Mouse (Mus musculus) kidney, adult 18-20 months (tissue): ENCODE results near the gene Rnf128.
"Not testable (repeated sequence)": the region's sequence is repeated elsewhere in the genome, so short reads cannot be mapped to it uniquely, and the experiment has no call there.

ENCODE experiments used
- DNase-seq: peaks from one replicate; pipeline ENCODE4 v3.0.0; 2021

Gene Rnf128

GRCm38 (mm10) chrX:139562925-139563461 is at the start of gene Rnf128:
Gene Rnf128, plus strand, starts transcription at chrX:139563316.
- DNase-seq = peak; percentile 8

GRCm38 (mm10) chrX:139516156-139516555 is 47.0 kb upstream of the Rnf128 start:
- DNase-seq = no peak

DNA sequence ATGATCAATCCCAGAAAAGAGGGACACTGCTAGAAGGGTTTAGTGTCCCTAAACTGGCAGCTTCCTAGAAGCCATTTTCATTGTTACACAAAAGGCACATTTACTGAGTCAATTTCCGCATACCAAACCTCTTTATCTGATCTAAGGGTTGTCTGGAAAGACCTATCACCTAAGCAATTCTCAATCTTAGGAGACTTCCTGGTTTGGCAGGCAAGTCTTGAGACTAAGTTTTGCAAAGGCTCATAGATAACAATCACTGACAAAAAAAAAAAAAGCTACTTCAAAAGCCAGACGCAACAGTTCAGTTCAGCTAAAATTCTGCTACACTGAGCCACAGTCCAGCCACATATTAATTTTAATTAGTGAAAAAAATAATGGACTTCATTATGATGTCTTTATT is 43.9 kb upstream of the Rnf128 start:
- DNase-seq = no peak

DNA sequence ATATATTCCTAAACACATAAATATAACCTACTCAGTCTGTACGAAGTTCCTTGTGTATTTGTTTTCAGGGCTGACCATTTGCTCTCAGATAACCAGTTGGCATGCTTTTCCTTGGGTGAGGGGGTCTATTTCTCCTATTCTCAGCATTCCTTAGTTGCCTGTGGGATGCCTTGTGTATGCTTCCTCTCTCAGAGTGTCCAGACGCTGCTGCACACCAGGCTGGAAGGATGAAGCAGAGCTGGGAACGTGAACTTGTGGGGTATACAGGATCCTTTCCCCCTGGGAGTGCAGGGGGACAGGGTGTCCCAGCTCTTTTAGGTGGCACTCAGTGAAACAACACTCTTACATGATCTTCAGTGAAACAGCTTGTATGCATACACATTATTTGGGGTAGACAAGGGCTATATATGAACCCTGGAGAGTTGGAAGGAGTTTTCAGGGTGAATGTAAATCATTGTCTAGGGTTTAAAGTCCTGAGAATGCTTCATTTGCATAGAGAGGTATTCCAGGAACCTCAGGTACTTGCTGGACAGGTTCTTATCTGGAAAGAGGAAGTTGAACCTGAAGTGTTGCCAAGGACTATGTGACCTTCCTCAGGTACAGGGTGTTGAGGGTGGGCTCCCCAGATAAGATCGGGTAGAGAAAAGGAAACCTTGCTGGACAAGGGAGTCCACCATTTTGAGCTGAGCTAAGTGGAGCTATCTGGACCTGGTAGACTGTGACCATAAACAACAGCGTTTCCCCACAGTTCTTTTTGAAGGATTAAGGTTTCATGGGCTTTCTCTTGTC is 38.6 kb upstream of the Rnf128 start:
- peak; percentile 36 for DNase-seq

DNA sequence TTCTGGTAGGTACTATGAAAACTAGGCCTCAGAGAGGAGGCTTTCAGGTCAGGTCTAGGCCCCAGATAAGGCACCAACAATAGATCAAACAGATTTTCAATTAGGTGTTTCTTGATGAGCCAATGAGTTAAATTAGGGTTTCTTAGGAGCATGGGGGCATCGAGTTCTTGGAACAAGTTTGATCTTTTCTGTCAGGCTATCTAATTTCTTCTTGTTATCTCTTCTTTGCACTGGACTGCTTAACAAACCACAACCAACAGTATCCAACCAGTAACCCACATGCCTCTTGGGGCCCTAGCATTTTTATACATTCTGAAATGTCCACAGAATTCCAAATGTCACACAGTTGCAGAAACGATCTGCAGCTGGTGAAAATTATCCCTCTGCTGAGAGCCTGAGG is 37.4 kb upstream of the Rnf128 start:
- DNase-seq = no peak

DNA sequence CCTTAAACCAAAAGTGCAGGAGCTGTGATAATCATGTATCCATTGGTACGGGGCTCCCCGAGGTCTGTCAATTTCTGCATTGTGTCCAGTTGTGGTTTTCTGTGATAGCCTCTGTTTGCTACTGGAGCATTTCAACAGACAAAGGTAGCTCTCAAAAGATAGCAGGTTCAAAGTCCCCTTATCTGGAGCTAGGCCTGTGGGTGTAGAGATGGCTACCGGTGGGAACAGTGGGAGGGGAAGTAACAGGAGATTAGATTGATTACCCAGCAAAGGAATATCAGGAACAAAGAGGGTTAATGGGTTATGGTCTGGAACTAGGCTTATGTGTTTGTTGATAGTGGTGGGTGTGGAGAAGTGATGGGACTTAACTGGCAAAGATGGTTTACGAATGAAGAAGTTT is 36.1 kb upstream of the Rnf128 start:
- DNase-seq = no peak

DNA sequence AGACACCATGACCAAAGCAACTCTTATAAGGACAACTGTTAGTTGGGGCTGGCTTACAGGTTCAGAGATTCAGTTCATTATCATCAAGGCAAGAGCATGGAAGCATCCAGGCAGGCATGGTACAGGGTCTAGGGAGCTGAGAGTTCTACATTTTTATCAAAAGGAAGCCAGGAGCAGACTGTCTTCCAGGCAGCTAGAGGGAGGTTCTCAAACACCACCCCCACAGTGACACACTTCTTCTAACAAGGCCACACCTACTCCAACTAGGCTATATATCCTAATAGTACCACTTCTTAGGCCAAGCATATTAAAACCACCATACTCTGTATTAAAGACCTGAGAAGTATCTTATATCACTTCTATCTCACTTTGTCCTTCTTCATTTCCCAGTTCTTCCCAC is 33.4 kb upstream of the Rnf128 start:
- DNase-seq = no peak

DNA sequence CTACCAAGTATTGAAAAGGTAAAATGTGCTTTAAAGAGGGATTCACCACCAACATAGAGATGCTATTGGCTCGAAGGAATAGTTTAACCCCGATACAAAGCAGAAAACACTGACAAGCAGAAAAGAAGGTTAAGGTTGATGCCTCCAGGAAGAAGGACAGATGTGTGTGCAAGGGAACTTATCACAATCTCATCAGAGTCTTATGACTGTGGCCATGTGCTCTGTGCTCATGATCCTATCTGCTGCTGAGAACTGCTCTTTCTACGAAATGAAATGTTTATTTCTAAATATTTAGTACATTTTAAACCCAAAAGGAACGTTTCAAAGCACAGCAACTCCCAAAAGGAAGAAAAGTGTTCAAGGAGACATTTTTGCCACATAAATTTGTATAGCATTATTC is 30.8 kb upstream of the Rnf128 start:
- DNase-seq = no peak

DNA sequence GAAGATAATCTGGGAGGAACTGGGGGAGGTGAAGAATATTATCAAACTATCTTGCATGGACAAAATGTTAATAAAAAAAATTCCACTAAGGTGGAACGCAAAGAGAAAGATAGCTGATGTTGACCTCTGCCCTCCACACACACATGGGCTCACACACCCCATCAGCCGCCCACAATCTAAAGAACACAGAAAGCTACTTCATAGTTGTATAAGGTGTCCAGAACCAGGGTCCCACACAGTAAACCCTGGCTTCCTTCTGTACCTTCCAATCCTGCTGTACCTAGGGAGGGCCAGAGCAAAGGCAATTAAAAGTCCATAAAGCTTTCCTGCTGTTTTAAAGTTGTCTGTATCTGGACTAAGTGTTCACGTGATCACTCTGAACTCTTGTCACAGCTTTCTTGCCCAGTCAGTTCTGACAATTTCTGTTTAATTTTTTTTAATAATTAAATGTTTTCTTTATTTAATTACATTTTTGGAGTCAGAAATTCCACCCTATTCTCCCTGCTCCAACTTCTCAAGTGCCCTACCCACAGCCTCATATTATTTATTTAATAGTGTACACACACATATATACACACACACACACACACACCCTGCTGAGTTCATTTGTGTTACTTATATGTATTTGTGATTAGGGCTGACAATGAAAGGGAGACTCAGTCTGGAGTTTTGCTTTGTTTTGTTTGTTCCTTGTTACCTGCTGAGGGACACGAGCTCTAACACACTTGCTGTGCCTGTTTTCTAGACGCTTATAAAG is 25.3 kb upstream of the Rnf128 start:
- no peak for DNase-seq

GRCm38 (mm10) chrX:139543726-139544125 is 19.4 kb upstream of the Rnf128 start:
- DNase-seq = no peak

- DNase-seq = no peak
Measured at GRCm38 (mm10) chrX:139550456-139550855, 12.7 kb upstream of the Rnf128 start.

- DNase-seq = no peak
Measured at GRCm38 (mm10) chrX:139552090-139552489, 11.0 kb upstream of the Rnf128 start.

DNA sequence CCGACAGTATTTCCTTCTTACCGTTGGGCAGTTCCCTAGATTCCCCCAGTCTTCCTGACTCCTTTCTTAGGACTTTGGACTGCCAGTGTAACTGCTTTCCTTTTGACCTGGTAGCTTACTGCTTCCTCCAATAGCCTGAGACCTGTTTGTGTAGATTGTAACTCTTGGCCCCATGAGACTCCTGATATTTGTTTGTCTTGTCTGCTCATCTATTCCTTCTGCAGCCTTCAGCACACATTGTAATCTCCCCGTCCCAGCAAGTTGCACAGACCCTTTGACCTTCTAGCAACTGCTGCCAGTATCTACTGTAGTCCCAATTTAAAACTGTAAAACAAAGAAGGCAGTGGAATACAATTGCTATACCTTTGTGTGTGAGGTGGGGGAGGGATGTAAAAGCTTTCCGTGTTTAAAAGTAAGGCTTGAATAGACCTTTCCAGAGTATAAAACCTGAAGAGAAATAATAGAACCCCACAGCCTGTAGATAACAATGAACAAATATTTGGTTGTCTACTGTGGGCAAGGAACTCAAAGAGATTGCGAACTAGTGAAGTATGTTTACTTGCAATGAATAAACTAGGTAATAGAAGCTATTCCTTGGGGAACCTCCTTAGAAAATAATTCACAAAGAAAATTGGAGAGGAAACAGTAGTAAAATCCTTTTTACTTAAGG is 726 bp upstream of the Rnf128 start:
- DNase-seq = no peak

DNA sequence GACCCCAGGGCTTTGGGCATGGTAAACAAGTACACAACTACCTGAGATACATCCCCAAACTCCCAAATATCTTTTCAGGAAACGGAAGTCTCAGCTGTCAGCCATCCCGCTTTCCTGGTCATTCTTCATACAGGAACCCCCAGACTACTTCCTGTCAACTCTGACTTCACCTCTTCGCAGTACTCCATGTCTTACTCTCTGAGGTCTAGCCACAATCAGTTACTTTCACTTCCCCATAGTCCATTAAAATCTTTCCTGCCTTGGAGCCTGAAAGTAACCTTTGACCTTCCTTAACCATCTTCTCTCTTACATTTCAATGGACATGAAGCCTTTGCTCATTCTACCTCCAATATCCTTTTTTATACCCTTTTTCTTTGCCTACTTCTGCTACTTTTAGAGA is 6.9 kb downstream of the Rnf128 start:
- DNase-seq = no peak

DNA sequence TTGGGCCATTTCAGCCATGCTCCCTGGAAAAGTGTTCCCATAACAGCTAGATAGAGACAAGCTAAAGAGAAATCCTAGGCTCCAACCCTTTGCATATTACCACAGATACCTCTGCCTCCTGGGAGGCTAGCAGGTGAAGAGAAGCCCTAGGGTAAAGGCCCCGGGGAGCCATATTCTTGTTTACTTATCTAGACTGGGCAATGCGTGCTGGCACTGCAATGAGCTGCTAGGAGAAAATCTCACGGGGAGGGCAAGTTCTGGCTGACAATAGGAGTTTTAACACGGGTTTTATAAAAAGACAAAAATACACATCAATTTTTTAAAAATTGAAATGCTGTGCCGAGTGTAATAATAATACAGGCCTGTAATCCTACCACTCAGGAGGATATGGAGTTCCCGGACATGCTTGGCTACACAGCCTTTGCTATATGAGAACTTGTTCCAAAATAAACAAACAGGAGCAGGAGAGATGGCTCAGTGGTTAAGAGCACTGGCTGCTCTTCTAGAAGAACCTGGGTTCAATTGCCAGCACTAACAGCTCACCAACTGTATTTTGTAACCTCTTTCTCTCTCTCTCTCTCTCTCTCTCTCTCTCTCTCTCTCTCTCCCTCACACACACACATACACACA is 15.6 kb downstream of the Rnf128 start:
- DNase-seq = no peak

DNA sequence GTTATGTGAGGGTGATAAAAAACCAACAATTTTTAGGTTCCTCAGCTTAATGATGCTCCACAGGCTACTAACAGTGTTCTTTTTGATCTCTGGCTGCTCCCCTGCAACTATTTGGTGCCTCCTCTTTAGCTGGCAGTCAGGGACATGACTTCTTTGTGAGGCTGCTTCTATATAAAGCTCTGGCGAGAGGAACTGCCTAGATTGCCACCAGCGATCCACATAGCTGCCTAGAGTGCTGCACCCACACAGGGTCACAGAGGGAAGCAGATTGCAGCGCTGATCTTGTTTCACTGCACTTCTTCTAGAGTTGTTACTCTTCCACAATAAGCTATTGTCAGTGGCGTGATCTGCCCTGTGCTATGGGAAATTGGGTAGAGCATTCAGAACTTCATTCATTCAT is 20.5 kb downstream of the Rnf128 start:
- DNase-seq = no peak

DNA sequence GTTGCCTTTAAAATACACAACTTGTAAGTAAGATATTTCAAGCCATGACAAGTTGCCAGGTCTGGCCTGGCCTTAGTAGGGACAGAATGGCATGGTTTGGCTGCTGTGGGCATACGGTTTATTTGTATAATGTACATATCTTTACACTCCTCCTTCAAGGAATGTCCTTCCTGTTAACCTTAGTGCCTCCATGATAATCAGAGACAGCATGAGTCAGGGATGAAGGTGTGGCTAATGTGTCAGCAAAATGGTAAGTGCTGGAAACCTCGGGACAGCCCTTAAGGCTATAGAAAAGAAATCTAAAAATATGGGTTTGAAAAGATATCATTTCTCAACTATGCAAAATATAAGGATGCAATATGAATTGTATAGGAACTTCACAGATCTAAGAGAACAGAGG is 23.6 kb downstream of the Rnf128 start:
- not testable (repeated sequence) for DNase-seq

DNA sequence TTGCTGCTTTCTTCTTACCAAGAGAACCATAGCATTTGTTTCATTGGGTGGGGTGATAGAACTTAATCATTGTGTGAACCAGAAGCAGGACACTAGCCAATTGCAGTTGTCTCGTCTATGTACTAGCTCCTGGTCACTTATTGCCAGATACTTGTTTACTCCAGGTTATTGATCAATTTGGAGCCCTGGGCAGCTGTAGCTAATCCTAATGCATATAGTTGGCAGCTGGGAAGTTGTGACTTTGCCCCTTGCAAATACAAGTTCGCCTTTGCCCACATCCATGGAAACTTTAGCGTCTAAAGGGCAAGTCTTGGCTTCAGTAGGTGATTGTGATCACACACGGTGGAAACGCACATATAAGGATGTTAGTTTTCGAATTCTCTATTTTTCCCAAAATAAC is 33.3 kb downstream of the Rnf128 start:
- DNase-seq = peak; percentile 9

- DNase-seq = peak; percentile 87
Measured at GRCm38 (mm10) chrX:139610033-139610764, 47.1 kb downstream of the Rnf128 start.

- no peak for DNase-seq
Measured at GRCm38 (mm10) chrX:139610765-139611300, 47.7 kb downstream of the Rnf128 start.

DNA sequence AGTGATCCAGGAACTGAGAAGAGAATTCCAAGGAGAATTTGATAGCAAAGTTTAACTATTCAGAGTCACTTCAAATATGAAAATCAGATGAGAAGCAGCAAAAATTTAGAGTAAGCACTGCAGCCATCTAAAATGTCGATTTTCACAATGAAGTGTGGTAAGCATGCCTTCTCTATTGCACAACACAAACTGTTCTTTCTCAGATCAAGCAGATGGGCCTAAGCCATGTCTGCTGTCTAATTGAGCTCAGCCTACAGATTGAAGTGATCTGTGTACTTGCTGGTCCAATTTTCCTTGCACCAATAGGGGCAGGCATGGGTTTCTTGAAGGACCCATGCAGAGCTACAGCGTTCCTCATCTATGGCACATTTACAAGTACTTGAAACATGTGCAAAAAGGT is 51.6 kb downstream of the Rnf128 start:
- DNase-seq = no peak

DNA sequence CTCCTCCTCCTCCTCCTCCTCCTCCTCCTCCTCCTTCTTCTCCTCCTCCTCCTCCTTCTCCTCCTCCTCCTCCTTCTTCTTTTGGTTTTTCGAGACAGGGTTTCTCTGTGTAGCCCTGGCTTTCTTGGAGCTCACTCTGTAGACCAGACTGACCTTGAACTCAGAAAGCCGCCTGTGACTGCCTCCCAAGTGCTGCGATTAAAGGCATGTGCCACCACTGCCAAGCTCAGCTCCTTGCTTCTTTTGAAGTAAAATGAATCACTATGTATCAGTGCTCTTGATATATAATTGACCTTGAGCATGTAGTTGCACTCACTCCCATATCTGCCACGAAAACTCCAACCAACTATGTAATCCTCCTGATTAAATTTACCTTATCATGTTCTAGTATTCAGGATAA is 59.0 kb downstream of the Rnf128 start:
- no peak for DNase-seq
